Mouse (Mus musculus): ENCODE data around the gene Slco4c1.

DNA sequence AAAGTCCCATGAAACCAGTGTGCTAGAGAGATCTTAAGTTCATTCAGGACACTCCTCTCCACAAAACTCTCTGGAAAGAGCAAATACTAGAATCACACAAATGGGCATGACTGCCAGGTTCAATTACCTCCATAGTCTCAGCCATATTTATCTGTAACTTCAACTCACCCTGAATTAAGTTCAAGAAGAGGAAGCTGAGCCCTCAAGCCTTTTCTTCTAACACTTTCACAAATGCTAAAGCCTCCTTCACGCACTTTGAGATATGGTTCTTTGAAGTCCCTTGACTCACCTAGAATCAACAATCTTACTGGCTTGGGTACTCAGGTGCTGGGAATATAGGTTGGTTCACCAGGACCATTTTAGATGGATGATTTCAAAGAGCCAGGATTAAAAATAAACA, 3.2 kb downstream of the Slco4c1 start:
- TF ChIP-seq CTCF (IDR thresholded peaks at IDR 0.05; ENCODE audit: control insufficient read depth, insufficient read depth, insufficient read length) (no peak), MYOG (IDR thresholded peaks at IDR 0.05; ENCODE audit: control insufficient read depth, extremely low read depth, insufficient read length) (no peak), USF1 (IDR thresholded peaks at IDR 0.05; ENCODE audit: low read depth) (no peak), MAX (IDR thresholded peaks at IDR 0.05) (no peak), MYOD1 (IDR thresholded peaks at IDR 0.05; ENCODE audit: control insufficient read depth, insufficient read length, low read depth) (no peak)
